Mouse (Mus musculus): ENCODE results near the gene B3glct. TPM values are rescaled to one million over a fixed set of nuclear protein-coding genes. Genes with fewer than 3 reads are reported as not detected.

Gene B3glct
- polyA plus RNA-seq, 1 experiment, result 0.25 TPM

- Histone ChIP-seq H3K4me1 (ENCODE audit: control insufficient read depth) (peaks cover 2% of the 10 kb centered on the region; the same call in 1 of the 2 replicates), H3K9me3 (ENCODE audit: control insufficient read depth, low read length) (peaks cover 8% of the 10 kb centered on the region), H3K4me3 (replicated peaks) (no peak overlapping the region), H3K36me3 (ENCODE audit: control insufficient read depth) (no peaks in the 10 kb centered on the region), H3K27me3 (ENCODE audit: control insufficient read depth) (no peaks in the 10 kb centered on the region)
- TF ChIP-seq TAL1 (IDR thresholded peaks at IDR 0.05; ENCODE audit: low read length), result no peak
Observed at GRCm38 (mm10) chr5:149661428-149661827, 16.6 kb upstream of the B3glct start.

- peaks cover 8% of the 10 kb centered on the region for H3K9me3 ChIP-seq (ENCODE audit: control insufficient read depth, low read length)
- TF ChIP-seq GATA1 (IDR thresholded peaks at IDR 0.05; ENCODE audit: low read length), result no peak
- TF ChIP-seq TAL1 (IDR thresholded peaks at IDR 0.05; ENCODE audit: low read length), result no peak
- H3K4me1 ChIP-seq (ENCODE audit: control insufficient read depth), result no peaks in the 10 kb centered on the region
- no peaks in the 10 kb centered on the region for H3K36me3 ChIP-seq (ENCODE audit: control insufficient read depth)
- no peak overlapping the region for H3K4me3 ChIP-seq (replicated peaks)
- no peaks in the 10 kb centered on the region for H3K27me3 ChIP-seq (ENCODE audit: control insufficient read depth)
Observed at GRCm38 (mm10) chr5:149662980-149663379, 15.1 kb upstream of the B3glct start.

GRCm38 (mm10) chr5:149663417-149663816 lies 14.6 kb upstream of the B3glct start:
- Histone ChIP-seq H3K36me3 (ENCODE audit: control insufficient read depth) (no peaks in the 10 kb centered on the region), H3K9me3 (ENCODE audit: control insufficient read depth, low read length) (peaks cover 8% of the 10 kb centered on the region), H3K4me3 (replicated peaks) (no peak overlapping the region), H3K4me1 (ENCODE audit: control insufficient read depth) (no peaks in the 10 kb centered on the region), H3K27me3 (ENCODE audit: control insufficient read depth) (no peaks in the 10 kb centered on the region)
- TF ChIP-seq TAL1 (IDR thresholded peaks at IDR 0.05; ENCODE audit: low read length), result no peak
- no peak for TF ChIP-seq GATA1 (IDR thresholded peaks at IDR 0.05; ENCODE audit: low read length)

GRCm38 (mm10) chr5:149677196-149677595 lies 834 bp upstream of the B3glct start:
- Histone ChIP-seq H3K9me3 (ENCODE audit: control insufficient read depth, low read length) (no peaks in the 10 kb centered on the region), H3K4me1 (ENCODE audit: control insufficient read depth) (peaks cover 20% of the 10 kb centered on the region), H3K27me3 (ENCODE audit: control insufficient read depth) (peaks cover 5% of the 10 kb centered on the region), H3K36me3 (ENCODE audit: control insufficient read depth) (no peaks in the 10 kb centered on the region), H3K4me3 (replicated peaks) (no peak overlapping the region)
- TF ChIP-seq GATA1 (IDR thresholded peaks at IDR 0.05; ENCODE audit: low read length) (no peak), TAL1 (IDR thresholded peaks at IDR 0.05; ENCODE audit: low read length) (no peak)

GRCm38 (mm10) chr5:149678990-149679348 lies 939 bp downstream of the B3glct start:
- TF ChIP-seq GATA1 (IDR thresholded peaks at IDR 0.05; ENCODE audit: low read length) (no peak), TAL1 (IDR thresholded peaks at IDR 0.05; ENCODE audit: low read length) (no peak)
- Histone ChIP-seq H3K27me3 (ENCODE audit: control insufficient read depth) (peaks cover 5% of the 10 kb centered on the region), H3K9me3 (ENCODE audit: control insufficient read depth, low read length) (no peaks in the 10 kb centered on the region), H3K36me3 (ENCODE audit: control insufficient read depth) (no peaks in the 10 kb centered on the region), H3K4me3 (replicated peaks) (peak overlapping the region; percentile 87), H3K4me1 (ENCODE audit: control insufficient read depth) (peaks cover 20% of the 10 kb centered on the region)

- TF ChIP-seq GATA1 (IDR thresholded peaks at IDR 0.05; ENCODE audit: low read length), result no peak
- no peak for TF ChIP-seq TAL1 (IDR thresholded peaks at IDR 0.05; ENCODE audit: low read length)
- Histone ChIP-seq H3K36me3 (ENCODE audit: control insufficient read depth) (no peaks in the 10 kb centered on the region), H3K27me3 (ENCODE audit: control insufficient read depth) (peaks cover 5% of the 10 kb centered on the region), H3K9me3 (ENCODE audit: control insufficient read depth, low read length) (no peaks in the 10 kb centered on the region), H3K4me3 (replicated peaks) (peak overlapping the region; percentile 87), H3K4me1 (ENCODE audit: control insufficient read depth) (peaks cover 21% of the 10 kb centered on the region)
Observed at GRCm38 (mm10) chr5:149679362-149679761, 1.3 kb downstream of the B3glct start.

- TF ChIP-seq TAL1 (IDR thresholded peaks at IDR 0.05; ENCODE audit: low read length) (no peak), GATA1 (IDR thresholded peaks at IDR 0.05; ENCODE audit: low read length) (no peak)
Observed at GRCm38 (mm10) chr5:149679886-149680285, 1.9 kb downstream of the B3glct start.

GRCm38 (mm10) chr5:149680946-149681345 lies 2.9 kb downstream of the B3glct start:
- TF ChIP-seq GATA1 (IDR thresholded peaks at IDR 0.05; ENCODE audit: low read length) (no peak), TAL1 (IDR thresholded peaks at IDR 0.05; ENCODE audit: low read length) (no peak)
- no peaks in the 10 kb centered on the region for H3K9me3 ChIP-seq (ENCODE audit: control insufficient read depth, low read length)
- no peak overlapping the region for H3K4me3 ChIP-seq (replicated peaks)
- H3K36me3 ChIP-seq (ENCODE audit: control insufficient read depth), result no peaks in the 10 kb centered on the region
- peaks cover 5% of the 10 kb centered on the region for H3K27me3 ChIP-seq (ENCODE audit: control insufficient read depth)
- H3K4me1 ChIP-seq (ENCODE audit: control insufficient read depth), result peaks cover 21% of the 10 kb centered on the region

More at GRCm38 (mm10) chr5:149679886-149680285, 1.9 kb downstream of the B3glct start:
- H3K4me3 ChIP-seq (replicated peaks), result no peak overlapping the region
- peaks cover 21% of the 10 kb centered on the region for H3K4me1 ChIP-seq (ENCODE audit: control insufficient read depth)
- H3K36me3 ChIP-seq (ENCODE audit: control insufficient read depth), result no peaks in the 10 kb centered on the region
- no peaks in the 10 kb centered on the region for H3K9me3 ChIP-seq (ENCODE audit: control insufficient read depth, low read length)
- peaks cover 5% of the 10 kb centered on the region for H3K27me3 ChIP-seq (ENCODE audit: control insufficient read depth)

GRCm38 (mm10) chr5:149689860-149690259 lies 11.8 kb downstream of the B3glct start:
- Histone ChIP-seq H3K36me3 (ENCODE audit: control insufficient read depth) (no peaks in the 10 kb centered on the region; the same call in 1 of the 2 replicates), H3K4me1 (ENCODE audit: control insufficient read depth) (peaks cover 1% of the 10 kb centered on the region; the same call in 1 of the 2 replicates), H3K27me3 (ENCODE audit: control insufficient read depth) (no peaks in the 10 kb centered on the region), H3K9me3 (ENCODE audit: control insufficient read depth, low read length) (peaks cover 6% of the 10 kb centered on the region), H3K4me3 (replicated peaks) (no peak overlapping the region)
- no peak for TF ChIP-seq TAL1 (IDR thresholded peaks at IDR 0.05; ENCODE audit: low read length)
- TF ChIP-seq GATA1 (IDR thresholded peaks at IDR 0.05; ENCODE audit: low read length), result no peak

- H3K4me3 ChIP-seq (replicated peaks), result no peak overlapping the region
- TF ChIP-seq TAL1 (IDR thresholded peaks at IDR 0.05; ENCODE audit: low read length) (no peak), GATA1 (IDR thresholded peaks at IDR 0.05; ENCODE audit: low read length) (no peak)
- H3K27me3 ChIP-seq (ENCODE audit: control insufficient read depth), result no peaks in the 10 kb centered on the region
- H3K36me3 ChIP-seq (ENCODE audit: control insufficient read depth), result no peaks in the 10 kb centered on the region; the same call in none of the 2 replicates
- peaks cover 7% of the 10 kb centered on the region for H3K9me3 ChIP-seq (ENCODE audit: control insufficient read depth, low read length)
- peaks cover 5% of the 10 kb centered on the region for H3K4me1 ChIP-seq (ENCODE audit: control insufficient read depth)
Observed at GRCm38 (mm10) chr5:149692548-149692947, 14.5 kb downstream of the B3glct start.
